Mouse (Mus musculus): ENCODE measurements at regions not wholly inside any gene's neighbourhood (a gene's known extent, or its start where the extent isn't known, plus 50 kb on each side); places are given as distances from the start of the nearest gene placed in this dataset.

DNA sequence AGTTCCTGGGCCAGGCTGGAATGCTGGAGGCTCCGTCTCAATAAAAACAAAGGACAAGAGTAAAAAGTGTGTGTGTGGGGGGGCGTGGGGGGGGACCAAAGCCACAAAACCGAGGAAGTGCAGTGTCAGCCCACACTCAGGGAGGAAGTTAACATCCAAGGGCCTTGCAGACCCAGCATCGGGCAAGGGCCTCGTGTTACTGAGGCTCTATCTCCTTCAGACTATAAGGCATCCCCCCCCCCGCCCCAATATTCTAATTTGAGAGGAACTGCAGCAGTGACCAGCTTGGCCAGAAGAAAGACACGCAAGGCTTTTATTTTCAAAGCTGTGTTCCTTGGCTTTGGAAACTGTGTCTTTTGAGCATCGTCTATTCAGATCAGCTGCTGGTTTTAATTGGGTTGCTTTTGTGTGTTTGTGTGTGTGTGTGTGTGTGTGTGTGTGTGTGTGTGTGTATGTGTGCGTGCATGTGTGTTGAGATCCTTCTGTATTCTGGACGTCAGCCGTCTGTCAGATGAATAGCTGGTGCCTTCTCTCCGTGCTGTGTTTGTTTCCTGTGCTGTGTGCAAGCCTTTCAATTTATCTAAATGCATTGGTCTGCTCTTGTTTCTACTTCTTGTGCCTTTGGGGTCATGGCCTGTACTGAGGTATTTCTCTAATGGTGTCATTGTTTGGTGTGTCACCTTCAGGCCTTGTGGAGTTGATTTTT, 491.7 kb downstream of the Vrk1 start:
- DNase-seq (ENCODE audit: low read depth, low spot score): no peak
- H3K9me3 ChIP-seq (ENCODE audit: control insufficient read depth, insufficient read depth, low read depth, low read length): no peaks in the 10 kb centered on the region
- no peaks in the 10 kb centered on the region for H3K4me1 ChIP-seq (ENCODE audit: control insufficient read depth in 2 of 2, insufficient read depth in 2 of 2, low read length in 2 of 2, poor library complexity in 1 of 2)
- TF ChIP-seq ZNF384 (IDR thresholded peaks at IDR 0.05; ENCODE audit: low read depth, low read length) (no peak), CHD2 (IDR thresholded peaks at IDR 0.05; ENCODE audit: low read depth, low read length) (no peak), HCFC1 (IDR thresholded peaks at IDR 0.05; ENCODE audit: borderline replicate concordance, insufficient read depth, low read length) (no peak), MAFK (IDR thresholded peaks at IDR 0.05; ENCODE audit: insufficient read depth, low read depth, low read length) (no peak), ZC3H11A (IDR thresholded peaks at IDR 0.05; ENCODE audit: borderline replicate concordance, low read depth, low read length) (no peak)
- no peak overlapping the region for H3K4me3 ChIP-seq (ENCODE audit: insufficient read depth in 1 of 2, low read depth in 1 of 2, low read length in 2 of 2, poor library complexity in 1 of 2, severe bottlenecking in 1 of 2)
- no peaks in the 10 kb centered on the region for H3K36me3 ChIP-seq (ENCODE audit: control insufficient read depth, insufficient read depth, low read length, poor library complexity, severe bottlenecking)
- no peak overlapping the region for H3K27ac ChIP-seq (ENCODE audit: insufficient read depth, low read depth, low read length, poor library complexity, severe bottlenecking)
- H3K9ac ChIP-seq (ENCODE audit: insufficient read depth, low read depth, low read length, poor library complexity, severe bottlenecking): no peak overlapping the region
- in situ Hi-C loops (cut with MboI; ENCODE audit: low sequenced_read_pairs in 2 of 2, unreplicated experiment in 2 of 2): no loop called here

- Histone ChIP-seq H3K9me3 (ENCODE audit: control insufficient read depth, insufficient read depth, low read depth, low read length) (no peaks in the 10 kb centered on the region), H3K9ac (ENCODE audit: insufficient read depth, low read depth, low read length, poor library complexity, severe bottlenecking) (no peak overlapping the region), H3K27ac (ENCODE audit: insufficient read depth, low read depth, low read length, poor library complexity, severe bottlenecking) (no peak overlapping the region), H3K4me3 (ENCODE audit: insufficient read depth in 1 of 2, low read depth in 1 of 2, low read length in 2 of 2, poor library complexity in 1 of 2, severe bottlenecking in 1 of 2) (no peak overlapping the region), H3K4me1 (ENCODE audit: control insufficient read depth in 2 of 2, insufficient read depth in 2 of 2, low read length in 2 of 2, poor library complexity in 1 of 2) (no peaks in the 10 kb centered on the region), H3K36me3 (ENCODE audit: control insufficient read depth, insufficient read depth, low read length, poor library complexity, severe bottlenecking) (no peaks in the 10 kb centered on the region)
- no peak for DNase-seq (ENCODE audit: low read depth, low spot score)
- no peak for TF ChIP-seq CHD2 (IDR thresholded peaks at IDR 0.05; ENCODE audit: low read depth, low read length)
- no peak for TF ChIP-seq HCFC1 (IDR thresholded peaks at IDR 0.05; ENCODE audit: borderline replicate concordance, insufficient read depth, low read length)
- TF ChIP-seq ZC3H11A (IDR thresholded peaks at IDR 0.05; ENCODE audit: borderline replicate concordance, low read depth, low read length): no peak
- TF ChIP-seq MAFK (IDR thresholded peaks at IDR 0.05; ENCODE audit: insufficient read depth, low read depth, low read length): no peak
- no peak for TF ChIP-seq ZNF384 (IDR thresholded peaks at IDR 0.05; ENCODE audit: low read depth, low read length)
- in situ Hi-C loops (cut with MboI; ENCODE audit: low sequenced_read_pairs in 2 of 2, unreplicated experiment in 2 of 2): no loop called here
Observed at GRCm38 (mm10) chr12:106504285-106504684, 494.3 kb downstream of the Vrk1 start.

- in situ Hi-C loops (cut with MboI; ENCODE audit: low sequenced_read_pairs in 2 of 2, unreplicated experiment in 2 of 2): no loop called here
Observed at GRCm38 (mm10) chr12:106514057-106514456, 504.0 kb downstream of the Vrk1 start.

GRCm38 (mm10) chr12:106515257-106515788, 505.3 kb downstream of the Vrk1 start:
- H3K9me3 ChIP-seq (ENCODE audit: control insufficient read depth, insufficient read depth, low read depth, low read length): no peaks in the 10 kb centered on the region
- in situ Hi-C loops (cut with MboI; ENCODE audit: low sequenced_read_pairs in 2 of 2, unreplicated experiment in 2 of 2): no loop called here
- H3K4me1 ChIP-seq (ENCODE audit: control insufficient read depth in 2 of 2, insufficient read depth in 2 of 2, low read length in 2 of 2, poor library complexity in 1 of 2): no peaks in the 10 kb centered on the region
- H3K9ac ChIP-seq (ENCODE audit: insufficient read depth, low read depth, low read length, poor library complexity, severe bottlenecking): no peak overlapping the region
- TF ChIP-seq MAFK (IDR thresholded peaks at IDR 0.05; ENCODE audit: insufficient read depth, low read depth, low read length): no peak
- no peak for TF ChIP-seq CHD2 (IDR thresholded peaks at IDR 0.05; ENCODE audit: low read depth, low read length)
- TF ChIP-seq HCFC1 (IDR thresholded peaks at IDR 0.05; ENCODE audit: borderline replicate concordance, insufficient read depth, low read length): no peak
- no peak for TF ChIP-seq ZC3H11A (IDR thresholded peaks at IDR 0.05; ENCODE audit: borderline replicate concordance, low read depth, low read length)
- H3K27ac ChIP-seq (ENCODE audit: insufficient read depth, low read depth, low read length, poor library complexity, severe bottlenecking): no peak overlapping the region
- H3K4me3 ChIP-seq (ENCODE audit: insufficient read depth in 1 of 2, low read depth in 1 of 2, low read length in 2 of 2, poor library complexity in 1 of 2, severe bottlenecking in 1 of 2): no peak overlapping the region
- H3K36me3 ChIP-seq (ENCODE audit: control insufficient read depth, insufficient read depth, low read length, poor library complexity, severe bottlenecking): no peaks in the 10 kb centered on the region
- no peak for DNase-seq (ENCODE audit: low read depth, low spot score)

More at GRCm38 (mm10) chr12:106514057-106514456, 504.0 kb downstream of the Vrk1 start:
- no peak for DNase-seq (ENCODE audit: low read depth, low spot score)
- Histone ChIP-seq H3K9me3 (ENCODE audit: control insufficient read depth, insufficient read depth, low read depth, low read length) (no peaks in the 10 kb centered on the region), H3K4me3 (ENCODE audit: insufficient read depth in 1 of 2, low read depth in 1 of 2, low read length in 2 of 2, poor library complexity in 1 of 2, severe bottlenecking in 1 of 2) (no peak overlapping the region), H3K36me3 (ENCODE audit: control insufficient read depth, insufficient read depth, low read length, poor library complexity, severe bottlenecking) (no peaks in the 10 kb centered on the region), H3K27ac (ENCODE audit: insufficient read depth, low read depth, low read length, poor library complexity, severe bottlenecking) (no peak overlapping the region), H3K4me1 (ENCODE audit: control insufficient read depth in 2 of 2, insufficient read depth in 2 of 2, low read length in 2 of 2, poor library complexity in 1 of 2) (no peaks in the 10 kb centered on the region), H3K9ac (ENCODE audit: insufficient read depth, low read depth, low read length, poor library complexity, severe bottlenecking) (no peak overlapping the region)
- TF ChIP-seq MAFK (IDR thresholded peaks at IDR 0.05; ENCODE audit: insufficient read depth, low read depth, low read length): no peak
- TF ChIP-seq HCFC1 (IDR thresholded peaks at IDR 0.05; ENCODE audit: borderline replicate concordance, insufficient read depth, low read length): no peak
- no peak for TF ChIP-seq ZC3H11A (IDR thresholded peaks at IDR 0.05; ENCODE audit: borderline replicate concordance, low read depth, low read length)
- no peak for TF ChIP-seq CHD2 (IDR thresholded peaks at IDR 0.05; ENCODE audit: low read depth, low read length)

All from ES-E14 (cell line).